Mouse (Mus musculus) retina, postnatal 7 days (tissue): ENCODE measurements around the gene Ccdc40.
"Not testable (repeated sequence)": the region's sequence is repeated elsewhere in the genome, so short reads cannot be mapped to it uniquely, and the experiment has no call there.

ENCODE experiments used
- DNase-seq: peaks from one replicate; pipeline ENCODE4 v3.0.0-alpha.2; 2012; ENCODE audit warnings: low read depth, low spot score

The Ccdc40 gene

DNA sequence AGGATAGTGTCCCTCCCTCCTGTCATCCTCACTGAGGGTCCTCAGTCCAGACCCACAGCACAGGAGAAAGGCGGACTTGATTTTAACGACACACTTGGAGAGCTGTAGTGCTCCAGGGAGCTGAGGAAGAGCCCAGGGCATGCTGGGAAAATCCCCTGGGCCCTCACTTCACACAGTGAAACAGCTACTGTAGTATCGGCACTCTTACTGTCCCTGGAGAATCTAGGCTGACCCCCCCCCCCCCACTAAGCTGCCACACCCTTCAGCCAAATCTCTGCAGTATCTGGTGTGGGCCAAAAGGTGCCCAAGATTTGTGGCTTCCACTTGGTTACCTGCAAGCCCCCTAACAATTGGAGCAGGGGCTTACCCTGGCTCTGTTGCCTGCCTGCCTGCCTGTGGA is 8.6 kb downstream of the Ccdc40 start:
- DNase-seq = no peak

GRCm38 (mm10) chr11:119237568-119238304 is 9.4 kb downstream of the Ccdc40 start:
- no peak for DNase-seq

- DNase-seq = no peak
Observed at GRCm38 (mm10) chr11:119238305-119238721, 9.9 kb downstream of the Ccdc40 start.

- DNase-seq = no peak
Observed at GRCm38 (mm10) chr11:119239480-119239879, 11.1 kb downstream of the Ccdc40 start.

DNA sequence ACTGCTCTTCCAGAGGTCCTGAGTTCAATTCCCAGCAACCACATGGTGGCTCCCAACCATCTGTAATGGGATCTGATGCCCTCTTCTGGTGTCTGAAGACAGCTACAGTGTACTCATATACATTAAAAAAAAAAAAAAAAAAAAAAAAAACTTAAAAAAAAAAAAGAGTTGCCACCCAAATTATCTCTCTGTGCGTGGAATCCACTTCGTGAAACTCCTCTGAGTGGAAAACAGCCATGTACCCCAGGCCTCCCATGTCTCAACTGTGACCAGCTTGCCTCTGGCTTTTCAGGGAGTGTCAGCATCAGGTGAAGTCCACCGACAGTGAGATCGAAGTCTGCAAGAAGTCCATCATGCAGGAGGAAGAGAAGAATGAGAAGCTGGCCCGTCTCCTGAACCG is 17.2 kb downstream of the Ccdc40 start:
- DNase-seq = not testable (repeated sequence)

DNA sequence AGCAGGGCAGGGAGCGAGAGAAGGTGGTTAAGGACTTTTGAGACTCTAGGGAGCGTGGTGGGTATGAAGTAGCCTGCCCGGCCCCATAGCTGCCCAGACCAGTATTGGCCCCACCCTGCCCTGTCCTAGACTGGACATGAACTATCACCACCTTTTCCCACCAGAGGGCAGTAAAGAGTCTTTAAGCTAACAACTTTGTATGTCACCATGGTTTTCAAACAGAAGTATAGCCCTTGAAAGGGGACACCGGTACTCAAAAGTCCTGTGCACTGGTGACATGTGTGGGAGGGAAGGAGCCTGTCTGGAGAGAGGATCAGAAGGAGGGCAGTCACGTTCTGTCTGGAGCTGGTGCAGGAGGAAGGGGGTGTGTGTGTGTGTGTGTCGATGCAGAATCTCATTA is 20.6 kb downstream of the Ccdc40 start:
- peak; percentile 74 for DNase-seq

DNA sequence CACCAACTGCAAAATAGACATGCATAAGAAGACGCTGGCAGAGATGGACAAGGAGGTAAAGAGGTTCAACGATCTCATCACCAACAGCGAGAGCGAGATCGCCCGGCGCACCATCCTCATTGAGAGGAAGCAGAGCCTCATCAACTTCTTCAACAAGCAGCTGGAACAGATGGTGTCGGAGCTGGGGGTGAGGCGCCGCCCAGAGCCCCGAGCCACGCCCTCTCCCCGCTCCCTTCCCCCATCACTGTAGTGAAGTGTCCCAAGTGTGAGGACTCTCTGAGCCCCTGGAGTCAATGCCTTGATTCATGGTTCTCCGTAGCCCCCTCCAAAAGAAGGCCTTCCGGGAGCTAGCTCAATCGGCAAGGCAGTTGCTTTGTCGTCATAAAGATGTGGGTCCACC is 22.6 kb downstream of the Ccdc40 start:
- no peak for DNase-seq

- no peak for DNase-seq
Observed at GRCm38 (mm10) chr11:119252854-119253541, 24.6 kb downstream of the Ccdc40 start.

- DNase-seq = not testable (repeated sequence)
Observed at GRCm38 (mm10) chr11:119256557-119256956, 28.2 kb downstream of the Ccdc40 start.

DNA sequence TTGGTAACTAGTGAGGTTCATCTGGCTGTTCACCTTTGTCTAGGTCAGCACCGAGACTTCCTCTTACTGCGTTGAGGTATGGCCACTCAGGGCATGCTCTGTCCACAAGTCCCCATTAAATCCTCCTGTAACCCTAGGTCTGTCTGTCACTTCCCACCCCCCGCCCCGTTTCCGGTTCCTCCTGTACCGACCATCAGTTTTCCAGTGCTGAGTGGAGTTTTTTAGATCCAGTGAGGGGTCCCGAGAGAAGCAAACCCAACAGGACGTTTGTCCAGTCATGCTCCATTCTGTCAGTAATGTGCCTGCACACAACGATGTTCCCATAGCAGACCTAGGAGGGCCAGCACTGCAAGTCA is 29.8 kb downstream of the Ccdc40 start:
- no peak for DNase-seq

GRCm38 (mm10) chr11:119258572-119259322 is 30.4 kb downstream of the Ccdc40 start:
- DNase-seq = peak; percentile 43

GRCm38 (mm10) chr11:119259977-119260376 is 31.6 kb downstream of the Ccdc40 start:
- DNase-seq = no peak

DNA sequence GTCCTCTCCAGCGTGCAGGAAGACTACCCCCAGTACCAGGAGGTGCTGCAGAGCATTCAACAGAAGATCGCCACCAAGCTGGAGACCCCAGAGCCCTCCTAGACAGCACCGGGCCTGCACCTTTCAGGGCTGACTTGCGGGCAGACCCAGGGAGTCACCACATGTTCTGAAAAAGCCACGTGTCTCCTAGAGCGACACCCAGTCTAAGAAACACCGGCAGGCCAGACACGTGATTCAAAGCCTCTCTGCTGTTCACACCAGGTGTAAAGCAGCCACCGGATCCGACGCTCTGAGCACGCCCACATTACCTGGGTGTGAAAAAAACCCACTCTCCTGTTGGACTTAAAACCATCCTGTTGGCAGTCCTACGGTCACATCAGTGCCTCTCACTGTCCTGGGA is 36.0 kb downstream of the Ccdc40 start:
- no peak for DNase-seq

- DNase-seq = no peak
Observed at GRCm38 (mm10) chr11:119265811-119266210, 37.4 kb downstream of the Ccdc40 start.

GRCm38 (mm10) chr11:119267241-119267674 is 38.9 kb downstream of the Ccdc40 start:
- no peak for DNase-seq

DNA sequence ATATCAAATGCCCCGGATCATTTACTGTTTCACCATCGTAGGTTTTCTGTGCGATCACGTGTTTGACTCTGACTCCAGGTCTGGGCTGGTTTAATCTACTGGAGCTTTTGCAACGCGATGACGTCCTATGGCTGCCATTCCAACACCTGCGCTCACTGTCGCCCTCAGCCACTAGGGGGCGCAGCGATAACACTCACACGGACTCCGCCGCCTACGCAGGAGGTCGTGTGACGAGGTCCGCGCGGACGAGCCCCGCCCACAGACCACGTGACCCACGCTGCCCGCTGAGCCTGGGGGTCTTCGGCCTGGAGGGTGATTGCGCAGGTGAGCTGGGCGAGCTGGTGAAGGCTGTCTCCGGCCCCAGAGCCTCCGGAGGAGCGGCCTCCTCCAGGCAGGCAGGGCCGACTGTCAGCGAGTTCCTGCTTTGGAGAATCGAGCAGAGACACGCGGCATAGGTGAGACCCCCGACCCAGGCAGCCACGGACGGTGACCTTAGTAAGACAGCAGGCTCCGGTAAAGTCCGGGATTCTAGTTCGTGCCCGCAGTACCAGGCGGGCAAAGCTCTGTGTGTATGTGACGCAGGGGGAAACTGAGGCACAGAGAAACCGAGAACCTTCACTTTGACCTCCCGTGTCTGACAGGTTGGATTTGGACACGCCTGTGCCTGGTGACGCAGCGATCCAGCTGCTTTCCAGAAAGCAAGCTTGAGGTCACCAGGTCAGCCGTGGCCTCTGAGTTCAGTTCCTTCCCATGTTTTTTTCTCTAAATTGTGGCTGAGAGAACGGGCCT is 39.6 kb downstream of the Ccdc40 start, which contains the start of gene Gaa:
Gene Gaa (plus strand): TSS at position 120 of the 789 bp plus-strand sequence.
- DNase-seq = peak; percentile 94

- no peak for DNase-seq
Observed at GRCm38 (mm10) chr11:119268557-119269195, 40.3 kb downstream of the Ccdc40 start.

DNA sequence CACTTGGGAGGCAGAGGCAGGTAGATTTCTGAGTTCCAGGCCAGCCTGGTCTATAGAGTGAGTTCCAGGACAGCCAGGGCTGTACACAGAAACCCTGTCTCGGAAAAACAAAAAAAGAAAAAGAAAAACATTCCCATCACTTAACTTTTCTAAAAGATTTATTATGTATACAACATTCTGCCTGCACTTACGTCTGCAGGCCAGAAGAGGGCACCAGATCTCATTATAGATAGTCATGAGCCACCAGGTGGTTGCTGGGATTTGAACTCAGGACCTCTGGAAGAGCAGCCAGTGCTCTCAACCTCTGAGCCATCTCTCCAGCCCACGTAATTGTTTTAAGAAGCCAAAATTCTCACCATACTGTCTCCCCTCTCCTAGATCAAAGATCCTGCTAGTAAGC is 44.1 kb downstream of the Ccdc40 start:
- DNase-seq = not testable (repeated sequence)

DNA sequence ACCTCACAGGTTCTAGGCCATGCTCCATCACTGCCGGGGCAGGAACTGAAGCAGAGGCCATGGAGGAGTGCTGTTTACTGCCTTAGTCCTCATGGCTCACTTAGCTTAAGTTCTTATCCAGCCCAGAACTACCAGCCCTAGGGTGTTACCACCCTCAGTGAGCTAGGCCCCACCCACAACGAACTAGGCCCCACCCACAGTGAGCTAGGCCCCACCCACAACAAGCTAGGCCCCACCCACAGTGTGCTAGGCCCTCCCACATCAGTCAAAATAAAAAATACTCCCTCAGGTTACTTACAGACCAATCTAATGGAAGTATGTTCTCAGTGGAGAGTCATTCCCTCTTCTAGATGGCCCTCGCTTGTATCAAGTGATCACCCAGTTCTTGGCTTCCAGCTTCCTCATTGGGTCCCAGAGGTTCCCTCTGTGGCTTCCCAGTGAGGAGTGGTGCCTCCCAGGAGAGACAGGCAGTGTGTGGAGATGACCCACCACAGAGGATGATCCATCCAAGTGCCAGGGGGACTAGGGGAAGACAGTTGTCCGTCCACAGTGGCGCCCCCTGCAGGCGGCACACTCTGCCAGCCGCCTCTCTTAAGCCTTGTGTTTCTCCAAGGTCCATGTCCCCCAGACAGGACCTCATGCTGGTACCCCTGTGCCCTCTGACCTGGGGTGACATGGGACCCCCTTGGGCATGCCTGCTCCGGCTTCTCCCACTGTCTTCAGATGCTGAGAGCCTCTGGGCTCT is 45.0 kb downstream of the Ccdc40 start:
- no peak for DNase-seq

DNA sequence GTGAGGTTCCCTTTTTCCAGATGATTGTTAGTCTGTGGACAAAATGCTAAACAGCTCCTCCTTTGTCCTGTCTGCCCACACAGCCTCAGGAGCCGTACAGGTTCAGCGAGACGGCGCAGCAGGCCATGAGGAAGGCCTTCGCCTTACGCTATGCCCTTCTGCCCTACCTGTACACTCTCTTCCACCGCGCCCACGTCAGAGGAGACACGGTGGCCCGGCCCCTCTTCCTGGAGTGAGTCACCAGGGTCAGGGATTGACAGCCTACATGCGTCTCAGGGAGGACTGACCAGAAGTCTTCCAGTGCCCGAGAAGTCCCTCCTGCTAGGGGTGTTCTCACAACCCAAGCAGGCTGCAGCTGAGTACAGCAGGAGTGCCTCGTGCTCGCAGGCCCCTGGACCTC is 52.7 kb downstream of the Ccdc40 start:
- no peak for DNase-seq
